Mouse (Mus musculus) MEL (cell line): ENCODE measurements around the gene Ccdc167.

ENCODE experiments used
- MAX ChIP-seq: IDR thresholded peaks from 2 replicates; pipeline ENCODE4 v1.6.1; 2011; ENCODE audit warnings: low read length, improper control_type of control experiment
- POLR2A ChIP-seq, 2 experiments: IDR thresholded peaks; 2 replicates each; pipeline ENCODE4 v1.6.1; 2011 to 2012; ENCODE audit warnings: low read length in 2 of 2, mild to moderate bottlenecking in 2 of 2, control low read depth in 1 of 2, improper control_type of control experiment in 1 of 2, low read depth in 1 of 2, moderate library complexity in 1 of 2; ENCODE audit not compliant: control insufficient read depth in 1 of 2, insufficient read depth in 1 of 2, poor library complexity in 1 of 2

- TF ChIP-seq MAX (no peak), POLR2A (IDR thresholded peaks at IDR 0.05; ENCODE audit: control insufficient read depth in 1 of 2, insufficient read depth in 1 of 2, low read depth in 1 of 2, low read length in 2 of 2, poor library complexity in 1 of 2) (no peak)
These were observed 30.6 kb upstream of the Ccdc167 start for GRCm38 (mm10) chr17:29747466-29747865.
